Mouse (Mus musculus) megakaryocyte, embryonic 14.5 days (primary cell): ENCODE measurements around the gene Dytn.

Experiments
- FLI1 ChIP-seq: IDR thresholded peaks from 2 replicates; pipeline ENCODE4 v1.6.1; 2012; ENCODE audit warnings: low read length, inconsistent platforms, mixed read lengths
- GATA1 ChIP-seq: IDR thresholded peaks from 3 replicates; pipeline ENCODE4 v1.6.1; 2012; ENCODE audit warnings: mixed read lengths, low read length, inconsistent platforms, borderline replicate concordance

- TF ChIP-seq GATA1 (no peak), FLI1 (no peak)
Measured at GRCm38 (mm10) chr1:63615668-63616067, 71.1 kb downstream of the Dytn start, which contains the start of gene Gm39653.
